Mouse (Mus musculus) brain, embryonic 14.5 days (tissue): ENCODE results near the gene Ttc6.

Experiments used
- CTCF ChIP-seq: fragments of 200-500 bp; IDR thresholded peaks from 2 replicates; pipeline ENCODE4 v1.5.1; 2012; ENCODE audit warnings: inconsistent platforms, mild to moderate bottlenecking, moderate library complexity, borderline replicate concordance; ENCODE audit not compliant: insufficient read depth, insufficient read length; ENCODE audit errors: extremely low read depth
- POLR2A ChIP-seq: fragments of 200-500 bp; IDR thresholded peaks from 2 replicates; pipeline ENCODE4 v1.6.1; 2012; ENCODE audit warnings: mild to moderate bottlenecking, inconsistent platforms, borderline replicate concordance; ENCODE audit not compliant: poor library complexity, insufficient read depth, insufficient read length, severe bottlenecking; ENCODE audit errors: extremely low read depth

- TF ChIP-seq CTCF, result peak; percentile 86
- no peak for TF ChIP-seq POLR2A
Measured at GRCm38 (mm10) chr12:57787471-57787870, 223.6 kb downstream of the Ttc6 start.
